Mouse (Mus musculus) bone marrow macrophage, adult 2 months (primary cell): Measurements from ENCODE around the gene Szrd1. TPM values are rescaled to one million over a fixed set of nuclear protein-coding genes. Genes with fewer than 3 reads are reported as not detected.

Source experiments
- H3K27ac ChIP-seq: 2 replicates; pipeline ENCODE4 v1.5.1; 2012; ENCODE audit warnings: low read depth, low read length; ENCODE audit not compliant: insufficient read depth
- H3K4me1 ChIP-seq: 2 replicates; pipeline ENCODE4 v1.6.1; 2012; ENCODE audit warnings: low read length; ENCODE audit not compliant: control insufficient read depth, insufficient read depth
- H3K4me3 ChIP-seq: 2 replicates; pipeline ENCODE4 v1.5.1; 2012; ENCODE audit warnings: mild to moderate bottlenecking, low read length, moderate library complexity; ENCODE audit not compliant: insufficient read depth
- CTCF ChIP-seq: IDR thresholded peaks from 2 replicates; pipeline ENCODE4 v1.5.1; 2012; ENCODE audit warnings: low read depth, mild to moderate bottlenecking, low read length, moderate library complexity
- POLR2A ChIP-seq: IDR thresholded peaks from 2 replicates; pipeline ENCODE4 v1.6.1; 2012; ENCODE audit warnings: mild to moderate bottlenecking, low read depth, low read length, borderline replicate concordance
- polyA plus RNA-seq: library from polyadenylated mRNA; stranded (reverse); fragments of >200 nt; gene quantifications from 2 replicates; pipeline ENCODE4 v1.2.4, GENCODE M21; 2012; ENCODE audit not compliant: missing spikeins, insufficient read depth, insufficient read length

The Szrd1 gene
- polyA plus RNA-seq, 1 experiment: 129 TPM

GRCm38 (mm10) chr4:141073661-141074060, 65.9 kb downstream of the Szrd1 start:
- Histone ChIP-seq H3K27ac (no peak overlapping the region), H3K4me3 (no peak overlapping the region), H3K4me1 (peaks cover 25% of the 10 kb centered on the region)
- TF ChIP-seq POLR2A (no peak), CTCF (no peak)

- no peak for TF ChIP-seq POLR2A
- TF ChIP-seq CTCF: no peak
- Histone ChIP-seq H3K4me1 (peaks cover 25% of the 10 kb centered on the region), H3K4me3 (no peak overlapping the region), H3K27ac (no peak overlapping the region)
Observed at GRCm38 (mm10) chr4:141072502-141072901, 67.1 kb downstream of the Szrd1 start.

- TF ChIP-seq CTCF (peak; percentile 60), POLR2A (no peak)
- H3K27ac ChIP-seq: no peak overlapping the region
- no peak overlapping the region for H3K4me3 ChIP-seq
- H3K4me1 ChIP-seq: peaks cover 8% of the 10 kb centered on the region
Observed at GRCm38 (mm10) chr4:141069731-141070130, 69.8 kb downstream of the Szrd1 start.

- H3K4me1 ChIP-seq: peaks cover 2% of the 10 kb centered on the region
- no peak overlapping the region for H3K27ac ChIP-seq
- H3K4me3 ChIP-seq: no peak overlapping the region
- TF ChIP-seq POLR2A: no peak
- TF ChIP-seq CTCF: no peak
Observed at GRCm38 (mm10) chr4:141068655-141069054, 70.9 kb downstream of the Szrd1 start.

DNA sequence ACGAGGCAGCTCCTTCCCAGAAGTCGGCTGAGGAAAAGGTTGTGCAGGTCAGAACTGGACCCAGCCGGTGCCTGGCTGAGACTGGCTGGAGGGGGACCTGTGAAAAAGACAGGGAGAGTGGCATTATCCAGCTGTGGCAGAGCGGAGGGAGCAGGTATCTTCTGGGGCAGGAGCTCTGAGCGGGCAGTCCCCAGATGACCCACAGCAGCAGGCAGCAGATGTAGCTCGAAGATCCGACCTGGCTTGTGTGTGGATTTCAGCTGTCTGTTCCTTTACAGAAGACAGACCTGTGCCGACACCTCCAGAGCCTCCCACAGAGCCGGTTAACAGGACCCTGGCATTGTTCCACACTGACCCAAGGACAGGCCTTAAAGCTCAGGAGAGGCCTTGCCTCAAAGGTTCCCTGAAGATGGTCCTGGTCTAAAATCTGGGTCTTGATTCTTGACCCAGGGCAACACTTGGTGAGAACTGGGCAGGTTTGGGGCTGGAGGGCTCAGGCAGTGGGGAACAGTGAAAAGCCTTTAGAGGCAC, 72.0 kb downstream of the Szrd1 start:
- TF ChIP-seq POLR2A: no peak
- no peak for TF ChIP-seq CTCF
- Histone ChIP-seq H3K27ac (no peak overlapping the region), H3K4me1 (no peaks in the 10 kb centered on the region), H3K4me3 (no peak overlapping the region)

- H3K4me3 ChIP-seq: no peak overlapping the region
- H3K27ac ChIP-seq: no peak overlapping the region
- no peaks in the 10 kb centered on the region for H3K4me1 ChIP-seq
- TF ChIP-seq CTCF (no peak), POLR2A (no peak)
Observed at GRCm38 (mm10) chr4:141066709-141067515, 72.7 kb downstream of the Szrd1 start.

DNA sequence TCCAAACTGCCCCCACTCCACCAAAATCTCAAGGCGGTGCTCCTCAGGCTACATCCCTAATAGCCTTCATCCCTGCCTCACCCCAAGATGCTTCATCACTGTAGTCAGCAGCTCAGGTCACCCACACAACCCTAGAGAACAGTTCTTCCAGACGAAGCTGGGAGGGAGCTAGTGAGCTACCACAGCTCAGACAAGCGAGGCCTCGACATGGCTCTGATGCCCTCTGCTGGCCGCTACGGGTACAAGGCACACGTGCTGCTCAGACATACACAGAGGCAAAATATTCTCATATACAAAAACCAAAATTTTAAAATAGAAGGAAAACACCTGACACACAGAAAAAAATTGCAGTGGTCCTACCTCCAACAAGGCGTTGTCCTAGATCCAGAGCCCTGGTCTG, 74.5 kb downstream of the Szrd1 start:
- H3K4me1 ChIP-seq: peaks cover 2% of the 10 kb centered on the region
- no peak overlapping the region for H3K4me3 ChIP-seq
- H3K27ac ChIP-seq: no peak overlapping the region
- TF ChIP-seq CTCF: peak; percentile 86
- TF ChIP-seq POLR2A: no peak

GRCm38 (mm10) chr4:141064104-141064659, 75.4 kb downstream of the Szrd1 start:
- TF ChIP-seq POLR2A (no peak), CTCF (no peak)
- H3K27ac ChIP-seq: no peak overlapping the region
- no peak overlapping the region for H3K4me3 ChIP-seq
- H3K4me1 ChIP-seq: peaks cover 6% of the 10 kb centered on the region

Other genes starting within 250 kb of the Szrd1 start
- gene Padi2, start 233.4 kb downstream of the Szrd1 start, polyA plus RNA-seq: 11.0 and 12.2 TPM in 2 replicates
- gene Sdhb, start 178.6 kb downstream of the Szrd1 start, polyA plus RNA-seq: 145 and 163 TPM in 2 replicates
- 203 and 230 TPM in 2 replicates for gene Atp13a2, start 152.9 kb downstream of the Szrd1 start, polyA plus RNA-seq
- gene Mfap2, start 129.4 kb downstream of the Szrd1 start, polyA plus RNA-seq: not detected in 2 replicates
- gene Crocc, start 79.2 kb downstream of the Szrd1 start, polyA plus RNA-seq: 6.9 and 8.1 TPM in 2 replicates
- gene Necap2, start 61.4 kb downstream of the Szrd1 start, polyA plus RNA-seq: 170 and 172 TPM in 2 replicates
- gene Spata21, start 51.4 kb downstream of the Szrd1 start, polyA plus RNA-seq: not detected in 2 replicates
- 22.0 and 28.2 TPM in 2 replicates for gene Fbxo42, start 8.1 kb upstream of the Szrd1 start, polyA plus RNA-seq
- 0.92 and 1.9 TPM in 2 replicates for gene Rsg1, start 74.2 kb upstream of the Szrd1 start, polyA plus RNA-seq
- gene Arhgef19, start 99.7 kb upstream of the Szrd1 start, polyA plus RNA-seq: not detected in 2 replicates
- gene Epha2, start 161.5 kb upstream of the Szrd1 start, polyA plus RNA-seq: 0.13 and 0.80 TPM in 2 replicates
- gene Fam131c, start 228.4 kb upstream of the Szrd1 start, polyA plus RNA-seq: not detected in 2 replicates